Mouse (Mus musculus): ENCODE measurements around the gene Kifc1.
A peak's percentile ranks its signal among the peaks of the same experiment; 100 is the strongest.
"Not testable (repeated sequence)": the region's sequence is repeated elsewhere in the genome, so short reads cannot be mapped to it uniquely, and the experiment has no call there.

Gene Kifc1

DNA sequence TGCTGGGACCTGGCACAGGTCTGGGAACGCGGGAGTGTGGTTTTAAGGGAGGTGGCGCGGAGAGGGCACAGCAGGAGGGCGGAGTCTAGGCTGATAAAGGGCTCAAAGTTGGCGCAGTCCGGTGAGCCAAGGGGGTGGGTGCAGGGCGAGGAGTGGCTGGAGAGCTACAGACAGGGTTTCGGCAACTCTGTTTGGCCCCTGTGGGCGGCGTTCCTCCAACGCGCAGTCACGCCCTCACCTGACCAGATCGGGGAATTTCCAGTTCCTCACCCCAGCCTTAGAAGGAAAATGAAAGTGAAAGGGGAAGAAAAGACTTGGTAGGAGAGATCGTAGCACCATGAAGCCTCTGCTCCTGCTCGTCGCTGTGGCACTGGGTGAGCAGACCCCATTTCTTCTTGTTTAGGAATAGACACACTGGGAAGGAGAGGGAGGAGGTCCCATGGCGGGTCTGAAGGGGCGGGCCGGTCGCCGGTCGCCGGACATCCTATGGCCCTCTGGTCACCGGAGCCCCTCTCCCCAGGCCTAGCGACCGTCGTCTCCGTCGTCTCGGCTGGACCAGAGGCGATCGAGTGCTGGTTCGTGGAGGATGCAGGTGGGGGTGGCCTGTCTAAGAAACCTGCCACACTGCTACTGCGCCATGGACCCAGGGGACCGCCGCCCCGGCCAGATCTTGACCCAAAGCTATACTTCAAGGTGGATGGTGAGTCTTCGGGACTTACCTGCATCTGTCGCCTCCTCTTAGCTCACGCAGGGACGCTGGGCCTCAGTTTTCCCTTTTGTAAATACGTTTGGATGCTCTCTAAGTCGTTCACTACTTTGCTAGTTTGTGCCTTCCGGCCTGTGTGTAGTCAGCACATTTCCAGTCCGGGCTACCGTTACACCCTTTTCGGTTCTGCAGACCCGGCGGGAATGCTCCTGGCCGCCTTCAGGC is 29.2 kb upstream of the Kifc1 start:
- DNase-seq (ENCODE audit: low read depth, low spot score) = peak; percentile 98

DNA sequence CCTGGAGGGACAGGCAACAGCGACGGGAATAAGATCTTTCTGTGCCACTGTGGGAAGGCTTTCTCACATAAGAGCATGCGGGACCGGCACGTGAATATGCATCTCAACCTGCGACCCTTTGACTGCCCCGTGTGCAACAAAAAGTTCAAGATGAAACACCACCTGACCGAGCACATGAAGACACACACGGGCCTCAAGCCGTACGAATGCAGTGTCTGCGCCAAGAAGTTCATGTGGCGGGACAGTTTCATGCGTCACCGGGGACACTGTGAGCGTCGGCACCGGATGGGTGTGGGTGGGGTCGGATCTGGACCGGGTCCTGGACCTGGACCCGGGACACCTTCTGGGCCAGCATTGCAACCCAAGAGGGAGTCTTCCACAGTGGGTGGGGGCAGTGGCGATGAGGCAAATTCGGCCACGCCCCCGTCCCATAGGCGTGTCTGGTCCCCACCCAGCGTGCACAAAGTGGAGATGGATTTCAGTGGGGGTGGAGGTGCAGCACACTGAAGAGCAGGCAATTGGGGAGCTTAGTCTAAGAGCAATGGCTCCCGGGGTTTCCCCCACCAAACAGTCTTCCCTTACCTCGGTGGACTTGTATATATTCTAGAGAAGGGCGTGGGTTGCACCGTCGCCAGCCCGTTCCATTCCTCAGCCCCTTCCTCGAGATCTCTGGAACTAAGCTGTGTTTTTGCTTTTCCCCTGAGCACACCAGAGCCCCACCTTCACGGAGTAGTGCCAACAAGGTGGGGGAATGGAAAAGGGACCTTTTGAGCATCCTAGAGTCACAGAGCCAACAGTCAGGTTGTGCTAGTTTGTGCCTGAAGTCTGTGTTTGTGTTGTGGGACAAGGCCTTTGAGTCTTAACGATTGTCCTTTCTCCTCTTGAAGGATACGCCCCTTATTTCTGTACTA is 28.1 kb upstream of the Kifc1 start:
- no peak for DNase-seq (ENCODE audit: low read depth, low spot score)

GRCm38 (mm10) chr17:33917656-33918292 is 27.3 kb upstream of the Kifc1 start:
- DNase-seq (ENCODE audit: low read depth, low spot score) = no peak

DNA sequence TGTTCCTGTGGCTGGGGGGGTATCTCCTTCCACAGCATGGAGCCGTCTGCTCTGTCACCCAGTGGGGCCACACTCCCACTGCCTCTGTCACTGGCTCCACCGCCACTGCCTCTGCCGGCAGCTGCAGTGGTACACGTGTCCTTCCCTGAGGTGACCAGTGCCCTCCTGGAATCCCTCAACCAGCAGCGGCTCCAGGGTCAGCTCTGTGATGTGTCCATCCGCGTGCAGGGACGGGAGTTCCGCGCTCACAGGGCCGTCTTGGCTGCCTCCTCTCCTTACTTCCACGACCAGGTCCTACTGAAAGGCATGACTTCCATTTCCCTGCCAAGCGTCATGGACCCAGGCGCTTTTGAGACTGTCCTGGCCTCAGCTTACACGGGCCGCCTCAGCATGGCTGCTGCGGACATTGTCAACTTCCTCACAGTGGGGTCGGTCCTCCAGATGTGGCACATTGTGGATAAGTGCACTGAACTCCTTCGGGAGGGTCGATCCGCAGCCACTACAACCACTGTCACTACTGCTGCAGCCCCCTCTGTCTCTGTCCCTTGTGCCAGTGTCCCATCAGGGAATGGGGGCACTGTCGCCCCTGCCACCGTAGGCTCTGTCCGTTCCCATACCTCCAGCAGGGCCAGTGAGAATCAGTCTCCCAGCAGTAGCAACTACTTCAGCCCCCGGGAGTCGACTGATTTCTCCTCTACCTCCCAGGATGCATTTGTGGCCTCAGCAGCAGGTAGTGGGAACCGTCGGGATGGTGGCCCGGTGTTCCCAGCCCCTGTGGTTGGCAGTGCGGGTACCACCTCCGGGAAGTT is 26.6 kb upstream of the Kifc1 start:
- no peak for DNase-seq (ENCODE audit: low read depth, low spot score)

GRCm38 (mm10) chr17:33916294-33916693 is 25.8 kb upstream of the Kifc1 start:
- peak; percentile 49 for DNase-seq (ENCODE audit: low read depth, low spot score)

GRCm38 (mm10) chr17:33915671-33916250 is 25.3 kb upstream of the Kifc1 start, which contains the start of the genes Tapbp and Zbtb22:
Tapbp (plus strand) TSS chr17:33915899.
Zbtb22 (plus strand) TSS chr17:33915904.
- DNase-seq (ENCODE audit: low read depth, low spot score) = peak; percentile 100

DNA sequence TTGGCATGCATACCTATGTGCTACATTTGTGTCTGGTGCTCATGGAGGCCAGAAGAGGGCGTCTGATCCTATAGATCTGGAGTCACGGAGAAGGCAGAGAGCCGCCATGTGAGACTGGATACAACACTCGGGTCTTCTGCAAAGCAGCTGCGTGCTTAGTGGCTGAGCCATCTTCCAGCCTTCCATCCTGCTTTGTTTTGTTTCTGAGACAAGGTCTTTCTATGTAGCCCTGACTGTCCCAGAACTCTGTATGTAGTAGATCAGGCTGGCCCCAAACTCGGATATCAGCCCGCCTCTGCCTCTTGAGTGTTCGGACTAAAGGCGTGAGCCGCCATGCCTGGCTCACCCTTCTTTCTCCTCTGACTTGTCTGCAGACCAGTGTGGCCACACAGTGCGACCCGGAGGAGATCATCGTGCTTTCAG is 24.5 kb upstream of the Kifc1 start:
- DNase-seq (ENCODE audit: low read depth, low spot score) = no peak

- no peak for DNase-seq (ENCODE audit: low read depth, low spot score)
Observed at GRCm38 (mm10) chr17:33913905-33914304, 23.4 kb upstream of the Kifc1 start.

DNA sequence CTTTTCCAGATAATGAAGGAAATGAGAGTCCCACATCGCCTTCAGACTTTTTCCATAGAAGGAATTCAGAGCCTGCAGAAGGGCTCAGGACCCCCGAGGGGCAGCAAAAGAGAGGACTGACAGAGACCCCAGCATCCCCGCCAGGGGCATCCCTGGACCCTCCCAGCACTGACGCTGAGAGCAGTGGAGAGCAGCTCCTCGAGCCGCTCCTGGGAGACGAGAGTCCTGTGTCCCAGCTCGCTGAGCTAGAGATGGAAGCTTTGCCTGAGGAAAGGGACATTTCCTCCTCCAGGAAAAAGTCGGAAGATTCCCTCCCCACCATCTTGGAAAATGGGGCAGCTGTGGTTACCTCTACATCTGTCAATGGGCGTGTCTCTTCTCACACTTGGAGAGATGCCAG is 22.8 kb upstream of the Kifc1 start:
- DNase-seq (ENCODE audit: low read depth, low spot score) = no peak

GRCm38 (mm10) chr17:33911813-33912414 is 21.5 kb upstream of the Kifc1 start:
- no peak for DNase-seq (ENCODE audit: low read depth, low spot score)

DNA sequence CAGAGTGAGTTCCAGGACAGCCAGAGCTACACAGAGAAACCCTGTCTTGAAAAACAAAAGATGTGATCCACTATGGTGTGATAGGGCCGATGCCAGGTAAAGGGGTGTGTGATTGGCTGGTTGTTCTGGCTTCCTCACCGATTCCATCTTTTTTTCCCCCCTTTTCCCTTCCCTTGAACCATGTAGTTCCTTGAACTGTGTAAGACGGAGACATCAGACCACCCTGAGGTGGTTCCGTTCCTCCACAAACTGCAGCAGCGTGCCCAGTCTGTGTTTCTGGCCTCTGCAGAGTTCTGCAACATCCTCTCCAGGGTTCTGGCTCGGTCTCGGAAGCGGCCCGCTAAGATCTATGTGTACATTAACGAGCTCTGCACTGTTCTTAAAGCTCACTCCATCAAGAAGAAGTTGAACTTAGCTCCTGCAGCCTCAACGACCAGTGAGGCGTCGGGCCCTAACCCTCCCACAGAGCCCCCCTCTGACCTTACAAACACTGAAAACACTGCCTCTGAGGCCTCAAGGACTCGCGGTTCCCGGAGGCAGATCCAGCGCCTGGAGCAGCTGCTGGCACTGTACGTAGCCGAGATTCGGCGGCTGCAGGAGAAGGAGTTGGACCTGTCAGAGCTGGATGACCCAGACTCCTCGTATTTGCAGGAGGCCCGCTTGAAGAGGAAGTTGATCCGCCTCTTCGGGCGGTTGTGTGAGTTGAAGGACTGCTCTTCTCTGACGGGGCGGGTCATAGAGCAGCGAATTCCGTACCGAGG is 20.8 kb upstream of the Kifc1 start:
- no peak for DNase-seq (ENCODE audit: low read depth, low spot score)

DNA sequence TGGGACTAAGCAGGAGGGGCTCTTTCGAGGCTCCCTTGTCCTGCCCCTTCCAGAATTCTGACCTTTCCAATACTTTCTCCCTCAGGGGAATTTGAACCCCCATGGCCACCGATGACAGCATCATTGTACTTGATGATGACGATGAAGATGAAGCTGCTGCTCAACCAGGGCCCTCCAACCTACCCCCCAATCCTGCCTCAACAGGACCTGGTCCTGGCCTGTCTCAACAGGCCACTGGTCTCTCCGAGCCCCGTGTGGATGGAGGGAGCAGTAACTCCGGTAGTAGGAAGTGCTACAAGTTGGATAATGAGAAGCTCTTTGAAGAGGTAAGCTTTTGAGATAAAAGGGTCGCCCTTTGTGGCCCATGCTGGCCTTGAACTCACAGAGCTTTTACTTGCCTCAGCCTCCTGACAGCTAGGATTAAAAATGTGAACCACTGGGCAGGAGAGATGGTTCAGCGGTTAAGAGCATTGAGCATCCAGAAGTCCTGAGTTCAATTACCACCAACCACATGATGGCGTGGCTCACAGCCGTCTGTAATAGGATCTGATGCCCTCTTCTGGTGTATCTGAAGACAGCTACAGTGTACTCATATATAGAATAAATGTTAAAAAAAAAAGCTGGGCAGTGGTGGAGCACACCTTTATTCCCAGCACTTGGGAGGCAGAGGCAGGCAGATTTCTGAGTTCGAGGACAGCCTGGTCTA is 20.0 kb upstream of the Kifc1 start:
- peak; percentile 73 for DNase-seq (ENCODE audit: low read depth, low spot score)

DNA sequence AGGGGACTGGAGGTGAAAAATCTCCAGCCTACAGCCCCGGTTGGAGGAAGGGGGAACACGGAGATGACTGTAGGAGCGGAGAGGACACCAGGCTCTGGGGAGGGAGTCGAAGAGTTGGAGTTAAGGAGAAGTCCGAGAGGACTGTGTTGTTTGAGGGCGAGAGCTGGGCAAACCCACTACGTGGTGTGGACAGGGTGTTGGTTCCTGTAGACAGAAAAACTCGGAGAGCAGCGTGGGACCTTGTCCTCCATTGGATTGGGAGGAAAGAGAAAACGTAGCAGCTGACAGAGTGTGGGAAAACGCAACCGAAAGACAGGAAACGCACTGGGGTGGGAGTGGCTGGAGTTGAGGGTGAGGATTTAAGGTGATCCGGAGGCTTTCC is 19.4 kb upstream of the Kifc1 start:
- DNase-seq (ENCODE audit: low read depth, low spot score) = peak; percentile 90

- peak; percentile 97 for DNase-seq (ENCODE audit: low read depth, low spot score)
Observed at GRCm38 (mm10) chr17:33909077-33909868, 18.8 kb upstream of the Kifc1 start, which contains the start of gene Daxx. Daxx (plus strand) TSS chr17:33909414.

GRCm38 (mm10) chr17:33908331-33909076 is 18.0 kb upstream of the Kifc1 start:
- no peak for DNase-seq (ENCODE audit: low read depth, low spot score)

GRCm38 (mm10) chr17:33904835-33905234 is 14.4 kb upstream of the Kifc1 start, which contains the start of gene Platr17:
Platr17 (plus strand) TSS chr17:33905135.
- DNase-seq (ENCODE audit: low read depth, low spot score) = not testable (repeated sequence)
